Mouse (Mus musculus) urinary bladder, postnatal 36 days (tissue): ENCODE results near the gene Slc45a2.
A peak's percentile ranks its signal among the peaks of the same experiment; 100 is the strongest.

Source experiments
- DNase-seq, 2 experiments: peaks; one replicate each; pipeline ENCODE4 v3.0.0; 2022; ENCODE audit warnings: low spot score in 2 of 2, mixed read lengths in 1 of 2

Gene Slc45a2

GRCm38 (mm10) chr15:11004646-11005045 is 4.1 kb downstream of the Slc45a2 start:
- DNase-seq = no peak

- DNase-seq = no peak
Measured at GRCm38 (mm10) chr15:11008756-11009155, 8.2 kb downstream of the Slc45a2 start.

GRCm38 (mm10) chr15:11010976-11011548 is 10.5 kb downstream of the Slc45a2 start:
- peak; percentile 10 to 36 for DNase-seq

- no peak for DNase-seq
Measured at GRCm38 (mm10) chr15:11014931-11015330, 14.4 kb downstream of the Slc45a2 start.

- DNase-seq = no peak
Measured at GRCm38 (mm10) chr15:11026801-11027561, 26.5 kb downstream of the Slc45a2 start.

GRCm38 (mm10) chr15:11030188-11030587 is 29.7 kb downstream of the Slc45a2 start:
- no peak for DNase-seq

- DNase-seq = no peak
Measured at GRCm38 (mm10) chr15:11035947-11036474, 35.5 kb downstream of the Slc45a2 start.

- DNase-seq = peak in 1 of 2 experiments; percentile 6
Measured at GRCm38 (mm10) chr15:11036535-11037375, 36.2 kb downstream of the Slc45a2 start.

- DNase-seq = peak in 1 of 2 experiments; percentile 2
Measured at GRCm38 (mm10) chr15:11037376-11037695, 36.8 kb downstream of the Slc45a2 start.

GRCm38 (mm10) chr15:11037711-11038110 is 37.2 kb downstream of the Slc45a2 start, which contains the start of gene Rxfp3:
Gene Rxfp3, minus strand, starts transcription at chr15:11037991.
- no peak for DNase-seq

GRCm38 (mm10) chr15:11038476-11038875 is 38.0 kb downstream of the Slc45a2 start:
- peak; percentile 12 to 17 for DNase-seq

GRCm38 (mm10) chr15:11040067-11040466 is 39.5 kb downstream of the Slc45a2 start:
- DNase-seq = no peak

GRCm38 (mm10) chr15:11041229-11041628 is 40.7 kb downstream of the Slc45a2 start:
- no peak for DNase-seq

GRCm38 (mm10) chr15:11042828-11043227 is 42.3 kb downstream of the Slc45a2 start:
- DNase-seq = no peak

- no peak for DNase-seq
Measured at GRCm38 (mm10) chr15:11053678-11054439, 53.3 kb downstream of the Slc45a2 start.

GRCm38 (mm10) chr15:11054440-11055080 is 54.0 kb downstream of the Slc45a2 start:
- no peak for DNase-seq

- DNase-seq = no peak
Measured at GRCm38 (mm10) chr15:11062903-11063302, 62.4 kb downstream of the Slc45a2 start.

- no peak for DNase-seq
Measured at GRCm38 (mm10) chr15:11064160-11064557, 63.6 kb downstream of the Slc45a2 start.

GRCm38 (mm10) chr15:11064558-11065411 is 64.3 kb downstream of the Slc45a2 start, which contains the start of gene Adamts12:
Gene Adamts12, plus strand, starts transcription at chr15:11064790.
- peak; percentile 32 to 77 for DNase-seq
